Mouse (Mus musculus): ENCODE data around the gene Asic1. TPM values are rescaled to one million over a fixed set of nuclear protein-coding genes. Genes with fewer than 3 reads are reported as not detected.
A peak's percentile ranks its signal among the peaks of the same experiment; 100 is the strongest.
"Not testable (repeated sequence)": the region's sequence is repeated elsewhere in the genome, so short reads cannot be mapped to it uniquely, and the experiment has no call there.

Gene Asic1
- total RNA-seq, 2 experiments from 2014 or later, result 0.50 to 0.70 TPM

- not testable (repeated sequence) for DNase-seq (ENCODE audit: low spot score in 2 of 2)
Observed at GRCm38 (mm10) chr15:99701640-99701998, 31.5 kb downstream of the Asic1 start.

DNA sequence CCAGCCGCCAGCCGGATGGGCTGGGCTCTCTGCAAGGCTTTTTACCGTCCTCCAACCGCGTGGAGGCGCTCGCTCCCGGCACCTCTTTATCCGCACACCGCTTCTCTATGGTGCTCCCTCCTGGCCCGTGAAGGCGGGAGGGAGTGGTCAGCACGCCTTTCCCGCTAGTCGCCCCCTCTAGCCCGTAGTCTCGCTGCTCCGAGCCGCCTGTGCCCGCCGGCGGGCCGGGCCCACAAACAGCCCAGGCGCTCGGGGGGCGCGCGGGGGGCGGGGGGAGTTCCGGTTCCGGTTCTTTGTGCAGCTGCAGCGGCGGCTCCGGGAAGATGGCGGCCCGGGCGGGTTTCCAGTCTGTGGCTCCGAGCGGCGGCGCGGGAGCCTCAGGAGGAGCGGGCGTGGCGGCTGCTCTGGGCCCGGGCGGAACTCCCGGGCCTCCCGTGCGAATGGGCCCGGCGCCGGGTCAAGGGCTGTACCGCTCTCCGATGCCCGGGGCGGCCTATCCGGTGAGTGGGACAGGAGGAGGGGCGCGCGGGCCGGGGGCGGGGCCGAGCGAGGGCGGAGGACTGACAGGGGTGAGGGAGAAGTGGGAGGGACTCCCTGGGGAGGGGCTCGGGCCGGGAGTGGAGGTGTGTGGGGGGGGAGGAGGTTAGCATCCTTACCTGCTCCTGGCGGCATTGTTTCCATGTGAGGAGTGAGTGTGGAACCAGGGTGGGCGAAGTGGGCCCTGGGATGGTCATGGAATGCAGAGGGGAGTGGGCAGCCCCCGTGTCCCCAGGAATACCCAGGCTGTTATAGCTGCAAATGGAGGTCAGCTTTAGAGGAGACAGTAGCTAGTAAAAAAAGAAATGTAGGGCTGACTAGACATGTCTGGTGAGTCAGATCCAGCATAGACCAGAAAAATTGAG is 32.1 kb downstream of the Asic1 start, which contains the start of gene Smarcd1:
Gene Smarcd1, plus strand, starts transcription at position 131 of the 902 bp plus-strand sequence.
- peak; percentile 96 to 97 for DNase-seq (ENCODE audit: low spot score in 2 of 2)

DNA sequence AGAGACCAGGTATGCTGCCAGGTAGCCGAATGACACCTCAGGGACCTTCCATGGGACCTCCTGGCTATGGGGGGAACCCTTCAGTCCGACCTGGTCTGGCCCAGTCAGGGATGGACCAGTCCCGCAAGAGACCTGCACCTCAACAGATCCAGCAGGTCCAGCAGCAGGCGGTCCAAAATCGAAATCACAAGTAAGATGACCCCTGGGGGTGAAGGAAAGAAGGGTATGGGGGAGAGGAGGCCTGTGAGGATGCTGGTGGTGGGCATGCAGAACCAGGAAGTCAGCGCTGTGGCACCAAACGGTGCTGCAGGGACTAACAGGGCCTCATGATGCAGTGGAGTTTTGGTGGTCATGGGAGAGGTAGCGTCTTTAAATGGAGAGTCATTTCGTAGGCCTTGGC is 32.9 kb downstream of the Asic1 start:
- DNase-seq (ENCODE audit: low spot score in 2 of 2), result no peak

- no peak for DNase-seq (ENCODE audit: low spot score in 2 of 2)
Observed at GRCm38 (mm10) chr15:99703676-99704040, 33.5 kb downstream of the Asic1 start.

DNA sequence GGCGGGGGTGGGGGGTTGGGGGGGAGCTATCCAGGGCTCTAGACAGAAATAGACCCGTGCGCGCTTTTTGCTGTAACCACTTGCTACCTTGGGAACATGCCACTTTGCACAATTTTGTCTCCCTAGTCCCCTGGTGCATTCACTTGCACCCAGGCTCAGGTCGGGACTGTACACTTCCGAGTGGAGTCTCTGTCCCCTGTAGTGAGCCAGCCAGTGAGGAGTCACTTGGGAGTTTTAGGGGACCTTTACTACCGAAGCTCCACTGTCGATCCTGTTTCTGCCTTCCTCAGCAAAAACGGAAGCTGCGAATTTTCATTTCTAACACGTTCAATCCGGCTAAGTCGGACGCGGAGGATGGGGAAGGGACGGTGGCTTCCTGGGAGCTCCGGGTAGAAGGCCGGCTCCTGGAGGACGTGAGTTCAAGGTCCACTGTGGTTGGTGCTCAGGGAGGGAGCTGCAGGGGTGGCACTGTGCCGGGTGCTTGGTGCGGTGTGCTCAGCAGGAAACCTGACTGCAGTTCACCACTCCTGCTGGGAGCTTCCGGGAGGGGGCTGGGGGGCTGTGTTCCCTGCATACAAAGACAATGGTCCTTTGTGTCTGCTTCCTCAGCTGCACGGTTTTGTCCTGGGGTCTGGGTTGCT is 34.0 kb downstream of the Asic1 start:
- DNase-seq (ENCODE audit: low spot score in 2 of 2), result peak in 1 of 2 experiments; percentile 30

GRCm38 (mm10) chr15:99704881-99705280 is 34.7 kb downstream of the Asic1 start:
- peak in 1 of 2 experiments; percentile 36 for DNase-seq (ENCODE audit: low spot score in 2 of 2)

DNA sequence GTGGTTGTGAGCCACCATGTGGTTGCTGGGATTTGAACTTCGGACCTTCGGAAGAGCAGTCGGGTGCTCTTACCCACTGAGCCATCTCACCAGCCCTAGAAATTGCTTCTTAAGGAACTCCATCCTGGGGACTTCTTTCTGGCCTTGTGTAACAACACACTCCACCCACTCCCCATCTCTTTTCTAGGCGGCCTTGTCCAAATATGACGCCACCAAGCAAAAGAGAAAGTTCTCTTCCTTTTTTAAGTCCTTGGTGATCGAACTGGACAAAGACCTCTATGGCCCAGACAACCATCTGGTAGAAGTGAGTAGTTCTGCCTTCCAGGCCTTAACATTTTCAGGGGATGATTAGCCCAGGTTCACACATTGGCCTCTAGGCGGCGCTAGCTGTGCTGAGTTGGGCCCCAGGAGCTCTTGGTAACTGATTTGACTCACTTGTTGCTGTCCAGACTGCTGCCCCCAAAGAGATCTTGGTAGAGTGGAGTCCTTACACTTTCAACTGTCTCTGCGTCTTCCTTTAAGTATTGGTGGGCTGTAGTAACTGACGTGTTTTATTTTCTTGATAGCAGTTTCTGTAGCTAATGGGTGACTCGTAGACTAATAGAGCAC is 35.4 kb downstream of the Asic1 start, which contains the start of gene Gm17349:
Gene Gm17349, minus strand, starts transcription at position 51 of the 609 bp plus-strand sequence.
- DNase-seq (ENCODE audit: low spot score in 2 of 2), result peak in 1 of 2 experiments; percentile 65

GRCm38 (mm10) chr15:99708176-99708575 is 38.0 kb downstream of the Asic1 start:
- DNase-seq (ENCODE audit: low spot score in 2 of 2), result no peak

DNA sequence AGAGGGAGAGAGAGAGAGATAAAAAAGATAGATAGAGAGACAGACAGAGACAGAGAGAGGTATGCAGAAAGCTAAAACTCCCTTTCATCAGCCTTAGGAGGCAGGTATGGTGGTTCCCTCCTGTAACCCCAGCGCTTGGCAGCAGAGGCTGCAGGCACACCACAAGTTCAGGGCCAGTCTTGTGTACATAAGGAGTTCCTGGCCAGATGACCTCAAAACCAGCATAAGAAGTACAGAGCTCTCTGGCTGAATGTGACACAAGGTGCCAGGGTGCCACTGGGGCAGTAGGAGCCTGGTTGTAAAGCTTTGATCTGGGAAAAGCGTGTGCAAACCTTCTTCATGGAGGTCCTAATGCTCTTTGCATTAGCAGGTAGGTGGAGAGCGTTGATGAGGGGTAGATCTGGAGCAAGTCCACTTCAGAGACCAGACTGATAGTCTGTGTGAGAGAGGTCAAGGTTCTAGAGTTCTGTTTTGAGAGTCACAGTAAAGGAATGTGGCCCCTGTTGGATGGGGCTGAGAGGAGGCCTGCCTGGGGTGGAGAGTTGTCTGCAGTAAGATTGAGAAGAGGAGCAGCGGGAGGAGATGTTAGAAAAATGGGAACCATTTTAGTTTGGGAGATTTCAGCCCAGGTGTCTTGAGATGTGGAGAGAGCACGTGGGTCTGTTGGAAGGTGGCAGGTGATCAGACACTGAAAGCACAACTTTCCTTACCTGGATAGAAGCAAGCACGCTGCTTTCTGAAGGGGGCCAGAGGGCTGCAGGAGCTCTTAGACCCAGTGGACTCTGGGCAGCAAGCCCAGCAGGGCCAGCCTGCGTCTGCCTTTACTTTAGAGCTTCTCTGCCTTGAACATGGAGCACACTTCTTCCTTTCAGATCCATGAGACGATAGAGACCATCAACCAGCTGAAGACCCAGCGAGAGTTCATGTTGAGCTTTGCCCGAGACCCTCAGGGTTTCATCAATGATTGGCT is 40.3 kb downstream of the Asic1 start:
- DNase-seq (ENCODE audit: low spot score in 2 of 2), result no peak

DNA sequence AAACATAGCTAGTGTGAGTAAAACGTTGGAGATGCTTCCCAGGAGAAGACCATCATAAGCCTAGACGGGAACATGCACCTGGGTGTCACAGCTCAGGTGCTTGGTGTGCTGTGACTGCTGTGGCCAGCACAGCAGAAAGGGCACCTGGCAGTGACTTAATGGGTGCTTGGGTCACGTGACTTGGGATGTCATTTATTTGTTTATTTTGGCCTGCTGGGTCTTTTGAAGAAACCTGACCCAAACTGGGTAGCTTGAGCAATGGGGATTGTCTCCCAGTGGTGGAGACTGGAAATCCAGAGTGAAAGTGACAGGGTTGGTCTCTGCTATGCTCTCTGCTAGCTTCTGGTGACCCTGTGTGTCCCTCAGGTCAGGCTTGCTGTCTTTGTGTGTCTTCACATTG is 41.3 kb downstream of the Asic1 start:
- no peak for DNase-seq (ENCODE audit: low spot score in 2 of 2)

DNA sequence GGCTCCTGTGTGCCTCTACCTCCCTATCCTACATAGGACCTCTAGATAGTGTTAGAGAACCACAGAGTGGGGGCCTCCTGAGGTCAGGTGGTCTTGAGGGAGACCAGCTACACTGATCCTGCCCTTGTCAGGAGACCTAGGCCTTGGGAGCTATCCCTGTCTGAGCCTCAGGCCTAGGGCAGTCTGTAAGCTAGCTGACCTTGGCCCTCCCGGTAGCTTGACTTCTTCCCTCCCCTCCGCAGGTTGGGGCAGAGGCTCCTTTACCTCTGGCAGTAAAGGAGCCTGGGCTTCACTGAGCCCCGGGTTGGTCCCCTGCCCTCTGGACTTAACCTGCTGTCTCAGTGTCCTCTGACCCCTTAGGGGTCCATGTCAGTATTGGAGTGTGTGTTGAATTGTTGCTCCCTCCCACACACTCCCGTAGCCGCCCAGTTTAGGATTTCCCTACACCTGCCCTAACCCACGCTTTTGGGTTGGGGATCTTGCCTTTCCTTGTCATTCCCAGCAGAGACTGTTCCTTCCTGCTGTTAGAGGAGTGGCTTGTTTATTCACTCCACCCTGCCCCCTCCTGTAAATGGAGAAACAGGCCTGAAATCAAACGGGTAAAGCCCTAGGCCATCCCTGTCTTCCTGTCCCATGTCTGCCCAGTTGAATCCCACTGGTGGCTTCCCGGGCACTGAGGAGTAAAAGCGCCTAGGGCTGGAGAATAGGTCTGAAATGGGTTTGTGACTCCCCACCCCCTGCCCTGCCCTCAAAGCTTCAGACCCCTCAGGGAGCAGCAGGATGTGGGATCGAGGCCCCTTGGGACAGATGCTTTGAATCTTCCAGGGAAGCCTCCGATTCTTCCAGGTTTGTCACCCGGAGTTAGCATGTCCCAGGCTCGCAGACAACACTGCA is 42.7 kb downstream of the Asic1 start:
- no peak for DNase-seq (ENCODE audit: low spot score in 2 of 2)

GRCm38 (mm10) chr15:99713569-99713968 is 43.4 kb downstream of the Asic1 start:
- DNase-seq (ENCODE audit: low spot score in 2 of 2), result peak in 1 of 2 experiments; percentile 36

DNA sequence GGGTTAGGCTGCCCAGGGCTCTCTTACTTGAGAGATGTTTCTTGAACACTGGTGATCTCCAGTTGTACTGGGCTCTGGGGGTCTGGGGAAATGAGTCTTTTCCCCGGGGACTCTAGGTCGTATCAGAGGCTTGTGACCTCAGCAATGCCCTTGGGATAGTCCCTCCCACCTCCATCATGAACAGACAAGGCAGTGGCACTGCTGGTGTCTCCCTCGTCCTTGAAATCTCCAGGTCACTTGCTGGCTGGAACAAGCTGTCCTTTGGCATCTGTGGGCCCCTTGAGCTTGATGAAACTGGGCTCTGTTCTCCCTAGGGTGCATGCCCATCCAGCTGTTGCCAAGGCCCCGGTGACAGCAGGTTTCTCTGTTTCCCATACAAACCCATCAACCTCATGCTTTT is 44.0 kb downstream of the Asic1 start:
- peak in 1 of 2 experiments; percentile 48 for DNase-seq (ENCODE audit: low spot score in 2 of 2)

- DNase-seq (ENCODE audit: low spot score in 2 of 2), result peak; percentile 63 to 72
Observed at GRCm38 (mm10) chr15:99714858-99715257, 44.7 kb downstream of the Asic1 start.

DNA sequence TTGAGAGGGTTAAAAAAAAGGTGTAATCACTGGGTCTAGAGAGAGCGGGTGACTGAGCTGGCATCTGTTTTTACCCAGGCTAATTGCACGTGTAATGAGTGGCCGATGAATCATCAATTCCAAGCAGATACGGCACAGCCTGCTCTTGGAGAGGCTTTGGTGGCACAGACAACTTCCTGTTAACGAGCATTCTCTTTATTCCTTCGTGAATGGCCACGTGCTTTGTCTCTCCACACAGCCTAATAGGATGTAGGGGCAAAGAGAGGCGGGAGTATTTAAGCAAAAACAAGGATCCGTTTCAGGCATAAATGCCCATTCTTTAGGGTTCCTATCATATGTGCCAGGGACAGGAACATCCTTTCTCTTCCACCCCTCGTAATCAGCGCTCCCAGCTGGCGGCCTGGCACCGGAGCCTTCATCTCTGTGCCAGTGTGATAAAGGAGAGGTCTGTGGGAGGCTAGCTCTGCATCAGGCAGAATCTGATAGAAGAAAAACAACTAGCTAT is 45.2 kb downstream of the Asic1 start:
- no peak for DNase-seq (ENCODE audit: low spot score in 2 of 2)

GRCm38 (mm10) chr15:99715982-99716746 is 46.0 kb downstream of the Asic1 start:
- no peak for DNase-seq (ENCODE audit: low spot score in 2 of 2)

- no peak for DNase-seq (ENCODE audit: low spot score in 2 of 2)
Observed at GRCm38 (mm10) chr15:99716814-99717213, 46.6 kb downstream of the Asic1 start.
